Mouse (Mus musculus) megakaryocyte-erythroid progenitor cell, adult 5-6 weeks (primary cell): Measurements from ENCODE around the gene Kcnmb1. TPM values are rescaled to one million over a fixed set of nuclear protein-coding genes. Genes with fewer than 3 reads are reported as not detected.

ENCODE experiments used
- ATAC-seq: replicated peaks from 2 replicates; pipeline ENCODE4 v1.8.0; 2016; ENCODE audit warnings: mild to moderate bottlenecking, inconsistent platforms; ENCODE audit not compliant: severe bottlenecking, poor library complexity, low FRiP score, low TSS enrichment
- total RNA-seq, 2 experiments: library from RNA; stranded (forward) in 1 of 2; stranded (reverse) in 1 of 2; fragments of 200-1000, 215-1000 nt in 1 of 2; fragments of >200 nt in 1 of 2; fragmentation: Nextera tagmentation in 1 of 2; gene quantifications; 2 replicates each; pipeline ENCODE4 v1.2.3; 2014 to 2017

The Kcnmb1 gene
- total RNA-seq, 2 experiments from 2014 or later = not detected

DNA sequence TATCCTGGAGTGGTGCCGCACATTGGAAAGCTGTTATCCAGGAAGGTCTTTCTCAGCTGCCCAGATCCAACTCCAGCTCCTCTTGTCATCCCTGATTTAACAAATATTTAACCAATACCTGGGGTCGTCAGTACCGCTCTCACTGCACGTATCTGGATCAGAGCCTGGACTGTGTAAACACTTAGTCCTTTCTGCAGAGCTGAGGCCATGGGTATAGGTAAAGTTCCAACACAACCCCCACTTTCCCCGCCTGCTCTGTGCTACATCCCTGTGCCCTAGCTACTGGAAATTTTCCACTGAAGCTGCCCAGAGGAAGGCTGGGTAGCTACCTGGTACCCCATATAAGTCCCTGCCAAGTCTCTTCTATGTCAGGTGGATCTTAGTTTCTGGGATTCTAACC is 27.2 kb downstream of the Kcnmb1 start:
- no peak for ATAC-seq

DNA sequence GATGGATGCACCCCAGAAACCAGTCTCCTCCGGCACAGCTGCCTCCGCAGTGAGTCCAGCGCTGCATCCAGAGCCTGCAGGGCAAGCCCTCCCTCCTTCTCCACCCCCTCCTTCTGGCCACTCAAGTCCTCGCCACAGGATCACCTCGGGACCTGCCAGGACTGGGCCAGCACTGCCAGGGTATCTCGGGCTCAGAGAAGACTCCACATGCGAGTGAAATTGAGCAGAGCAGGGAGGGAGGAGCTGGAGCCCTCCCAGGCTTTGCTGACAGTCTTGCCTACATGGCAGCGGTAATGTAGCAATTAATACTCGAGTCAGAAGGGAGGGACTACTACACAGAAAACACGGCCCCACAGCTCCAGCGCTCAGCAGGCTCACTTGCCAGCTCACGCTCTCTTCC is 30.1 kb downstream of the Kcnmb1 start, which contains the start of gene Kcnip1:
Gene Kcnip1 (minus strand): TSS at position 215 of the 400 bp plus-strand sequence.
- no peak for ATAC-seq

DNA sequence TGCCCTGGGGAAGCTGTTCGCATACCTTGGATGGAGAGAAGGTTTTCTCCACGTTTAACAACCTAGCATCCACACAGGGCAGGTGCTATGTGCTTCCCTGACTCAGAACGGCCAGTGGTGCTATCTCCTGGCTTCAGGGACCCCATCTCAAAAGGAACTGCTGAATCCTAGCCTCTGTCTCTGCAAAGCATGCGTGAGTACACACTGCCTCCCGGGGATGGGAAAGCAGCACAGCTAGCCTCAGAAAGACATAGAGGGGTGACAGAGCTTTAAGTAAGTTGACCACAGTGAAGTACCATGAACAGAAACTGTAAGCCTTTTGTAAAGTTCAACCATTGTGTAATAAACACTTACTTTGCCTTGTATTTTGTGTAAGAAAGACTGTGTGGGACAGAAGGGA is 30.7 kb downstream of the Kcnmb1 start:
- ATAC-seq = no peak

DNA sequence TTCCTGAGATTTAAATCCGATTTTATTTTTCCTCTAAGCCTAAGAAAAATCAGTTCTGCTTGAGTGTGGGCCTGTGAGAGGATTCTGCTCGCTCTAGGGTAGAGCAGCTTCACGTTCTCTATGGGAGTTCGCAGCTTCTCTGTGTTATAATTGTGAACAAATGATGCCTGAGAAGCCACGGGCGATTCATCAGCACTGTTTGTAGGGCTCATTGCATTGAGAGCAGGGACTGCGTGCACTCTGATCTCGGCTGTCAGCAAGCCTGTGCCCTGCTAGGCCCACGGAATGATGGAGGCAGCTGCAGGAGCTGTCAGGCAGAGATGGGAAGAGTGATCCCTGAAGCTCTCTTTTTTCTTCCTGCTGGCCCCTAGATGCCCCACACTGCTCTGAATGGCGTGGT is 35.4 kb downstream of the Kcnmb1 start:
- ATAC-seq = no peak

DNA sequence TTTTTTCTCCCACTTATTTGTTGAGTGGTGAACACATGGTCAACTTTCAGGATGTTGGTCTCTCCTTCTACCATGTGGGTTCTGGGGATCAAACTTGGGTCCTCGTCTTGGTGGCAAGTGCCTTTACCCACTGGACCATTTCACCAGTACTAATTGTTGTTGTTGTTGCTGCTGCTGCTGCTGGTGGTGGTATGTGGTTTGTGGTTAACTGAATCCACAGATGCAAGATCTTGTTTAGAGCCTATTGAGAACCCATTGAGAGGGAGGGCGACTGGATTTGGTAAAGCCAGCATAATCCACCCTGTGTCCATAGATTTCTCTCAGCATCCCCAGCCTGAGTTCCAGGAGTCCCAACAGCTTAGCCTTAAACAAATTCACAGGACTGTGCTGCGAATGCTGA is 37.6 kb downstream of the Kcnmb1 start:
- no peak for ATAC-seq

DNA sequence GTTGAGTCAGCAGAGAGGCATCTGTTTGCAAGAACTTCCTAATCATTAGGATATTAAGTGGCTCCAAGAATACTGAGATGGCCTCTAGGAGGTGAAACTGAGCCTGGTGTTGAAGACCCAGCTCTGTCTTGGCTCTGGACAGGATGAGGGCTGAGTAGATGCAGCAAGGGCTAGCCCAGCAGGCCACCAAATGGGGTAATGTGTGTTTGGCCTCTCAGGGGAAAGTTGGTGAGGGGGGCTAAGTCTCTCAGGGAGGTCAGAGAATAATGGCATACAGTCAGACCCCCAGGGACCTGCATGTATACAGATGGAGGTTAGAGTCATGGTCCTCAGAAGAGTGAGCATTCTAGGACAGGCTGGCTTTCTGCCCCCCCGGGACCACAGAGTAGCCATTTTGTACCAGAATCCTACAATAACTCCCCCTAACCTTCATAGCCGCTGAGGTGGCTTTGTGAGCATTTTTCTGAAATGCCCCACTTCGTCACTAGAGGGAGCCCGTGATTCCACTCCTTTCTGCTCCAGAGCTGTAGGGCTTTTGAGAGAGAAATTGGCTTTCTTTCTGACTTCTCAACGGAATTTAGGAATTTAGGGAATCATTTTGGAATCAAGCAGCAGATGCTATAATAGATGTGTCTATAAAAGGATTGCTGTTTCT is 39.3 kb downstream of the Kcnmb1 start:
- ATAC-seq = peak; percentile 84

DNA sequence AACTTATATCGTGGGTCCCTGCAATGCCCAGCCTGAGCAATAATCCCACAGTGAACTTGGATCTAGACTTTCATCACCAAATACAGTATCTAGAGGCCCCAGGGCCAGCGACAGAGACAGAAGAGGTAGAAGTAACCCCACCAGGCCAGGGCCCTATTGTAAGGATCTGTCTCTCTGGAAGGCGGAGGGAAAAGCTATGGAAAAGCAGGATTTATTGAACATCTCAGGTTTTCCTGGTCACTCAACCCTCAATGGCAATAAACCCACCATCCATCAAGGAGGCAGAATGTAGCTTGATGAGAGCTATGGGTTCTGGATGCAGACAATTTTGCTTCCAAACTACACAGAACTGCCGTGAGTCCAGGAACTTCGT is 39.8 kb downstream of the Kcnmb1 start:
- no peak for ATAC-seq

DNA sequence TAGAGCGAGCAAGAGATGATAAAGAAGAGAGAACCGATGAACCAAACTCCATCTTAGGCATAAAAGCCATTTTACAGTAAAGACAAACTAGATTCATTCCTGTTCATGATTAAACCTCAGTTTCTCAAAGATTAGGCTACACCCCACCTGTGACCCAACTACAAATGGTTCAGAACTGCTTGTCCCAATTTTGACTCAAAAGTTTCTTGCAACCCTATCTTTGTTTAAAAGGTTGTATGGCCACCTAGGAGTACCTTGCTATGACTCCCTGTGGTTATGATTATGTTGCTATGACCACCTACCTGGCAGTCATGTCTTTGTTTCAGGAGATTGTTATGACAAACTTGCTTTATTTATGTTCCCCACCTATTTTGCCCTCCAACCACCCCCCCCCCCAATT is 44.8 kb downstream of the Kcnmb1 start:
- ATAC-seq = no peak

DNA sequence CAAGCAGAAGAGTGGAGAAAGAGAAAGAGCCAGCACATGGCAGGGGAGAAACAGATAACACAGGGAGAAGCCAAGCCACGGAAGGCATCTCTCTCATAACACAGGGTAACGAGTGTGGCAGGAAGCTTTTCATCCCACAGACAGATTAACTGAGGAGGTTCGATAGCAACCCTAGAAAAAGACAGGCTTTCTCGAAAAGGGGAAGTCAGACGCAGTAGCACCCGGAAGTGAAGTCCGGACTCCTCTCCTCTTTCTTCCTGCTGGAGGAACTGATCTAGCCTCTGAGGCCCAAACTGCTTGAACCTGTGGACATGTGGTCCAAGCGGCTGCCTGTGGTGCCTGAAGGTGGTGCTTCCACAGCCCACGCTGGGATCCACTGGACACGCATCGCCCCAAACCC is 45.4 kb downstream of the Kcnmb1 start:
- peak; percentile 74 for ATAC-seq

DNA sequence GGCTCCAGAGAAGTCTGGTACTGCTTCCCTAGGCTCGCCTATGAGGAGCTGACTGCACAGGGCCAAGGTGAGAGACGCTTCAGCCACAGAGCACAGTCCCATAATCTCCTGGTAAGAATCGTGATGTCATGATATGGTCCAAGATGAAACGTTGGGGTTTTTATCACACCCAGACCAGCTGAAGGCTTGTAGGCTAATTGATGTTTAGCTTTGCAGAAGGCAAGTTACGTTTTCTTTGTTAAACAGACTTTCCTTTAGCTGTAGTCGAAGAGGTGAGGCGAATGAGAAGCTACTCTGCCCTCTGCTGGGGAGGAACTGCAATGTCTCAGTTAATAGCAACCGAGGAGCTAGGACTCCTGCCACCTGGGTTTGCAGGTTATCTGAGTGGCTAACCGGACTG is 45.9 kb downstream of the Kcnmb1 start:
- peak; percentile 84 for ATAC-seq

DNA sequence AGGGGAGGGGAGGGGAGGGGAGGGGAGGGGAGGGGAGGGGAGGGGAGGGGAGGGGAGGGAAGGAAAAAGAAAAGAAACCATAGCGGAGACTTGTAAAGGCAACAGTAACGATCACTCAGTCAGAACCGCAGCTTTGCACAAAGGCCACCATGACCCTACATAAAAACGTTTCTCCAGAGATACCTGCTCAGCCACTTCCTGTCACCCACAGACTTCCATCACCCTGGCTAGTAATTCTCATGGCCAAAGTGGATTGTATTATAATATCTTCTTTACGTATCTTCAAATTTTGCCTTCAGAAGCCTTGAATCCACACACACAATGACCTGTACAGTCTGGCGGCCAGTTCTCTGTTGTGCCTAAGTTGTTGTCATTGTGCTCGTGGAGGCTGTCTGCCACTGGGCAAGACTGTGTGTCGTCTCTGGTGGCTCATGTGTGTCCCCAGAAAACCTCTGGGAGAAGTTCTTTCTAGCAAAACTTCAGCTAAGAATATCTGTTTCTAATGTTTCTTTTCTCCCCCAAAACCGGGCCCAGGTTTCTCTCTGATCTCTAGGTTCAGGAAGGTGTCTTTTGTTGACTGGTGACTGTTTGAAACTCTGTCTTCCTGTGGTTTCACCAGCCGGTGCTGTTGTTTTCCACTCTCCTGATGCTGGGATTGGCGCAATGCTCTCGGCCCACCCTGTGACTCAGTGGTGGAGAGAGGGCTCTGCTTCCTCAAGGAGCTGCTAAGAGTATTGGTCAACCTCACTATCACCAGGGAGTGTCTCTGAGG is 46.7 kb downstream of the Kcnmb1 start:
- ATAC-seq = no peak

DNA sequence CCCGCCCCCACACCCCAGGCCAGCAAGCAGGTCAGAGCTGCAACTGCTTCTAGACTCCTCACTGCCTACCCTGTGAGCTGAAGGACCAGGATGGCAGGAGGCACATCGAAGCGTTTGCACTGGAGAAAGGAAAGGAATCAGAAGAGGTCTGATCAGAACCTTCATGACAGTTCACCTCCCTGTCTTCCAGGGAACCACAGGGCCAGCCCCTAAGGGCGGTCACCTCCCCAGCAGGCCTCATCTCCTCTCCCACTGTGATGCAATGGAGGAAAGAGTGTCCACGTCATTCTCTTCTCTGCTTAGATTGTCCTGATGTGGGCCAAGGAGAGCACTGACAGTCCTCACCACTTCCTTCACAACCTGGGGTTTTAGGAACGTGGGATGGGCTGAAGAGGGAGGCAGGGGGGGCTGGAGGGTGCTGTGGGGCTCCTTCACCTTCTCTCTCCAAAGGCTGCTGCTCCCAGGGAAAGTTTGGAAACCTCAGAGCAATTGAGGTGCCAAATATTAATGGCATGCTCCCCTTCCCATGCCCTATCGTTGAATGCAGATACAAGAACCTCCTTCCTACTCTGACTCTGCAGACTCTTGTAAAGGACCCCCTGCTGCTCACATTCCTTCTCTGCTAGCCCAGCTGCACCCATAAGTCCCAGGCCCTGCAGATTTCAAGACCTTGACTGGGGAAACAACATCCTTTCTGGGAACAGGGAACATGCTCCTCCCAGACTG is 47.5 kb downstream of the Kcnmb1 start:
- ATAC-seq = no peak

DNA sequence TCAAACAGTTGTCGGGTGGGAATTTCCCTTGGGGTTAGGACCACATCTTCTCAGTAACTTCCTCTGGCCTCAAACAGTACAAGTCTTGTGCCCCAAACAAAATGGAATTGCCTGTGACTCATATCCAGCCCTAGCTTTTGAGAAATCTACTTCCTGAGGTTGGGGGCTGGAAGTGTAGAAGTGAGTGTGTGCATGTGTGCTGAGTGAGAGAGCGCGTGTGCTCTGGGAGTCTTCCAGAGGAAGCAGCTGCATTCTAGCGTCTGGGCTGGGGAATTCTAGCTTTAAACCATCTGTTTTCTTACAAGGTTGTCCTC is 48.0 kb downstream of the Kcnmb1 start:
- ATAC-seq = no peak

DNA sequence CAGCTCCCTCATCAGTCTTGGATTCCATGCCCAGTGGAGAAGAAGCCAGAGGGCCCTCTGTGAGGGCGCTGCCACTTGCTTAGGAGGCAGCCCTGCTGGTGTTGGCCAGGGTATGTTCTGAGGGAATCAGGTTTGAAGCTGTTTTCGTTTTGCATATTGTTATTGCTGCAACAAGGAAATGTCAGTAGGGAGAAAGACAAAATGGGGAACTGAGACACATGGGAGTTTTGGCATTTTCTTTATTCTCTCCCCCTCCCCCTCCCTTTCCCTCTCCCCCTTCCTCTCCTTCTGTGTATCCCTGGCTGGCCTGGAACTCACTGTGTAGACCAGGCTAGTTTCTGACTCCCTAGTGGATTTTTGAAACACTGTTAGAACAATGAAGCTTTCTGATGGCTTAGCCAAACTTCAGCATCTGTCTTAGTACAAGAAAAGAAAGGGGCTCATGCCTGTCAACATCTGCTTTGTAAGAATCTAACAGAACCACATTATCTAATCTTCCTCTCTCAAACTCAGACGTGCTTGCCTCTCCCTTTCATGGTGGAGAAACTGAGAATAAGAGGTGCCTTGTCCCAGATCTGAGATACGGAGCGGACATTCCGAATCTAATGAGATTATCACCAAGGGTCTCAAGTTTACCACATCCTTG is 49.3 kb downstream of the Kcnmb1 start:
- no peak for ATAC-seq

Other genes with a start within 250 kb of the Kcnmb1 start
- not detected in 2 replicates for gene Kcnip1, start 30.1 kb downstream of the Kcnmb1 start, total RNA-seq (2014; fragmentation: Nextera tagmentation)
- not detected in 2 replicates for gene Kcnip1, start 30.1 kb downstream of the Kcnmb1 start, total RNA-seq (2017)
- 11.4 and 19.0 TPM in 2 replicates for gene Lcp2, start 83.9 kb downstream of the Kcnmb1 start, total RNA-seq (2014; fragmentation: Nextera tagmentation)
- 9.3 and 16.2 TPM in 2 replicates for gene Lcp2, start 83.9 kb downstream of the Kcnmb1 start, total RNA-seq (2017)
- gene 4930469K13Rik, start 135.5 kb downstream of the Kcnmb1 start, total RNA-seq (2014; fragmentation: Nextera tagmentation) = not detected in 2 replicates
- gene 4930469K13Rik, start 135.5 kb downstream of the Kcnmb1 start, total RNA-seq (2017) = not detected in 2 replicates
- not detected in 2 replicates for gene Foxi1, start 245.1 kb downstream of the Kcnmb1 start, total RNA-seq (2014; fragmentation: Nextera tagmentation)
- not detected in 2 replicates for gene Foxi1, start 245.1 kb downstream of the Kcnmb1 start, total RNA-seq (2017)